Mouse (Mus musculus) forebrain, embryonic 10.5 days (tissue): ENCODE results near the gene Hoxc6. TPM values are rescaled to one million over a fixed set of nuclear protein-coding genes. Genes with fewer than 3 reads are reported as not detected.

Experiments
- DNase-seq: peaks from one replicate; pipeline ENCODE4 v3.0.0-alpha.2; 2017; ENCODE audit warnings: low spot score; ENCODE audit errors: extremely low spot score
- H3K27ac ChIP-seq: fragments of 300-500 bp; sonication (generic); 2 replicates; pipeline ENCODE4 v1.5.1; 2016; ENCODE audit warnings: mild to moderate bottlenecking
- H3K27me3 ChIP-seq: fragments of 300-500 bp; sonication (generic); 2 replicates; pipeline ENCODE4 v1.6.1; 2016; ENCODE audit warnings: mild to moderate bottlenecking; ENCODE audit not compliant: poor library complexity, severe bottlenecking
- H3K36me3 ChIP-seq: fragments of 300-500 bp; sonication (generic); replicated peaks from 2 replicates; pipeline ENCODE4 v1.6.1; 2016; ENCODE audit warnings: mild to moderate bottlenecking, moderate library complexity
- H3K4me1 ChIP-seq: fragments of 300-500 bp; sonication (generic); 2 replicates; pipeline ENCODE4 v1.6.1; 2016
- H3K4me3 ChIP-seq: fragments of 300-500 bp; sonication (generic); 2 replicates; pipeline ENCODE4 v1.5.1; 2016; ENCODE audit warnings: mild to moderate bottlenecking, moderate library complexity
- H3K9me3 ChIP-seq: fragments of 300-500 bp; sonication (generic); 2 replicates; pipeline ENCODE4 v1.6.1; 2016; ENCODE audit warnings: mild to moderate bottlenecking, moderate library complexity
- WGBS: fragments of 180-500 bp; shearing (Covaris S2); methylation state at CpG from one replicate; pipeline ENCODE4 v1.1.7; 2016; 5-methylcytosine and 5-hydroxymethylcytosine counted together
- polyA plus RNA-seq: library from polyadenylated mRNA; unstranded; fragments of >200 nt; fragmentation: Nextera tagmentation; extraction: Ambion mirVana; gene quantifications from 2 replicates; pipeline ENCODE4 v1.2.1, GENCODE M21; 2016

Gene Hoxc6
- polyA plus RNA-seq, 1 experiment from 2014 or later = not detected

GRCm38 (mm10) chr15:102975688-102976111 is 22.4 kb upstream of the Hoxc6 start:
- no peak for DNase-seq
- no peaks in the 10 kb centered on the region for H3K9me3 ChIP-seq
- WGBS = under 1% methylated on average over 21 of the region's 21 CpGs

DNA sequence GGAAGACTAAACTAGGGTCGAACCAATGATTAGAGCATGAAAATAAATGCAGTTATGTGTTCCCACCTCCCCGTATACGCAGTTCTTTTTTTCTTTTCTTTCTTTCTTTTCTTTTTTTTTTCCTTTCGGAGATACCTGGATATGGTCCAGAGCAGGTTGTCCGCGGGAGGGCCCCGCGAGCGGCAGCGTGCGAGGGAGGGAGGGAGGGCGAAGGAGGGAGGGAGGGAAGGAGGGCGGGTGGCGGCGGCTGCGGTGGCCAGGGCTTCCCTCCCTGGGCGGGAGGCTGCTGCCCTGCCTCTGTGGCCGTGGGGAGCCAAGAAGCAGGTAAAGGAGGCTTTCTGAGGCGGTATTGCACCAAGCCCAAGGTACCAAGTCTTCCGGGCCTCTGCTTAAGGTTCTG is 21.9 kb upstream of the Hoxc6 start, which contains the start of gene Hoxc9:
Gene Hoxc9, plus strand, starts transcription at position 269 of the 400 bp plus-strand sequence.
- Histone ChIP-seq H3K4me3 (no peak within 1 kb of the TSS), H3K27ac (no peak within 1 kb of the TSS), H3K36me3 (no peaks in the 10 kb centered on the region), H3K9me3 (no peaks in the 10 kb centered on the region), H3K4me1 (peaks cover 3% of the 10 kb centered on the region), H3K27me3 (peaks cover 100% of the 10 kb centered on the region)
- WGBS = 0% methylated on average over 16 of the region's 20 CpGs
- DNase-seq = no peak

More at GRCm38 (mm10) chr15:102975688-102976111, 22.4 kb upstream of the Hoxc6 start:
- Histone ChIP-seq H3K27me3 (peaks cover 100% of the 10 kb centered on the region), H3K36me3 (no peaks in the 10 kb centered on the region), H3K27ac (no peak overlapping the region), H3K4me3 (no peak overlapping the region), H3K4me1 (no peaks in the 10 kb centered on the region)

DNA sequence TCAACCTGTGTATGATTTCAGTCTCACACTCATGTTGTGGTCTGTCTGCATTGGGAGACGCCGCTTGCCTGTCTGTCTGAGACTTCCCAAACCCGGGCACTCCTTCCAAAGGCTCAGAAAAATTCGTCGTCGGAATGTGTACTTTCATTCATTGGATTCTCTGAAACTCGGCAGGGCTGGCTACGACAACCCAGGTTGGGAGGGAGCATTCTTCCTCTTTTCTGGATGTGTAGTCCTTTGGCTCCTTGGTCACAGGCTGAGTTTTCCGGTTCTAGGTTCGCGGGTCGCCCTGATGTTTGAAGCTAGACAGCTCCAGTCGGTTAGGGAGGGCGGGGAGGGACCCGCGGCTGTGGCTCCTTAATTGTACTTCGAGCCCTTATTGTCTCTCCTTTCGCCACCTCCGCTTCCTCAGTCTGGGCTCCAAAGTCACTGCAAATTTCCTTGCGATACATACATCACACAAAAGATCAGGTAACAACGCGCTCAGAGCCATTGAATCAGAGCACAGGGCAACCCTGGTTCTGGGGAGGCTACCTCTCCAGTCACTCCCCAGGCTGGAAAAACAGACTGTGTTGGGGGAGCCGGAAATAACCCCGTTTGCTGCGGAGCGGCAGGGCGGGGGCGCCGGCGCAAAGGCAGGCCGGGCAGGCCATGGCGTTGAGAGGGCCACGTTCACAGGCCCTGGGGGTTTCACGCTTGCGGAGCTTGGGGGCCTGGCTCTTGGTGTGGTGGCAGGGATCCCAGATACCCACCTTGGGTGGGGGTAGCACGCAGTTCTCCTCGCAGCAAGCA is 21.2 kb upstream of the Hoxc6 start:
- no peaks in the 10 kb centered on the region for H3K9me3 ChIP-seq
- DNase-seq = no peak
- H3K4me3 ChIP-seq = no peak overlapping the region
- under 1% methylated on average over 37 of the region's 37 CpGs for WGBS
- peaks cover 100% of the 10 kb centered on the region for H3K27me3 ChIP-seq
- no peak overlapping the region for H3K27ac ChIP-seq
- H3K36me3 ChIP-seq = no peaks in the 10 kb centered on the region
- peaks cover 10% of the 10 kb centered on the region for H3K4me1 ChIP-seq

DNA sequence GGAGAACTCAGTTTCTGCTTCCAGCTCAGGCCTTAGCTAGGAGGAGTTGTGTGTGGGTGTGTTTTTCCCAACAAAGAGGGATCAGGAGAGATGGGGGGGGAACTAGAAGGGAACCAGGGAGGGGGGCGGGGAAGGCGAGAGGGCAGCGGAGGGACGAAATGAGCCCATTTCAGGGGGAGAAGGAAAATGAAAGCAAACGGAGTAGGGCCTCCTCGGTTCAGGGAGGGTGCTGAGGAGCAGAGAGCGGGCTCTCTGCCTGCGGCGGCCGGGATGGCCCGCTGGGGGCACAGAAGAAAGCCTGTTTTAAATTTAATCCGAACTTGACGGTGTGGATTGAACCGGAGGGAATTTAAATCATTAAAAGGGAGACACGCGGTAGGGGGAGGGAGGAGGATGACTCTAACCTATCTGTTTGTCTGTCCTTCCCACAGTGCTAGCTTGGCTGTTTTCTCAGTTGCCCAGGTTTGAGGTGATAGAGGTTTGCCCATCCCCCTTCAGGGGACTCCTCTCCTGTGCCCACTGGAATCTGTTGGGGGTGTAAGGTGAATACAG is 20.6 kb upstream of the Hoxc6 start:
- peaks cover 13% of the 10 kb centered on the region for H3K4me1 ChIP-seq
- no peak overlapping the region for H3K27ac ChIP-seq
- 1% methylated on average over 15 of the region's 16 CpGs for WGBS
- H3K9me3 ChIP-seq = no peaks in the 10 kb centered on the region
- no peak for DNase-seq
- H3K4me3 ChIP-seq = no peak overlapping the region
- peaks cover 100% of the 10 kb centered on the region for H3K27me3 ChIP-seq
- no peaks in the 10 kb centered on the region for H3K36me3 ChIP-seq

DNA sequence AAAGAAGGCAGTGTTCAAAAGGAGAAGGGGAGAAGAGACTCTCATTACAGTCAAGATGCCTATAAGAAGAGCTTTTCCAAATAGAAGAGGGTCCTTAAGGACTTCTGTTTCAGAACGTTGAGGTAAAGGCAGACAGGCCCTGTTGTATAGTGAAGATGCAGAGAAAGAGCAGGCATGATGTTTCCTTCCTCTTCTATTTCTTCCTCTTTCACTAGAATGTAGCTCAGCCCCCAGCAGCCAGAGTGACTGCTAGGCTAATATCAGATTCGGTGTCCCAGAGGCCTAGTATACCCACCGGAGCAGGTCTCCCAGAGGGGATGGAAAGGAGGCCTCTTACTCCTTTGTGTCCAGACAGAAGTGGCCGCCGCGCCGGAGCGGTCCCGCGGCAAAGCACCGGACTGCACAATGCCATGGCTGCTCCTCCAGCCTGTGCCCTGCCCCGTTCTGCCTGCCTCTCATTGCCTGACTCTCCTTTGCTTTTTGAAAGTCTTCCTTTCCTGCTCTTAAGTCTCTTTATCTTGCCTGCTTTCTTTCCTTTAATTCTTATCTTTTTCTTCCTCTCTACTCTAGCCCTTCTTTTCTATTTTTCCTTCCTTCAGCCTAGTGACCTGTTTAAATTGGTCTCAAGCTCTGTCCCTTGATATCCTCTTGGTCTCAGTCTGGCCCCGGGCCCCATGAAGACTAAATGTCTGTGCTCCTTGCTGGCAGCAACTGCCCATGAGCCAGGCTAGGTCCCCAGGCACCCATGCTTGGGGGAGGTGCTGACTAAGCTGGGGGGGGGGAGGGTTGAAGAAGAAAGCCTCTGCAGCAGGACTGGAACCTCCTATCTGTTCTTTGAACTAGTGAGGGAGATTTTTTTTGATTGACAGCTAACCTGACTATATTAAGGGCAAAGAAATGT is 19.2 kb upstream of the Hoxc6 start:
- H3K9me3 ChIP-seq = no peaks in the 10 kb centered on the region
- no peak overlapping the region for H3K27ac ChIP-seq
- under 1% methylated on average over 13 of the region's 13 CpGs for WGBS
- peaks cover 100% of the 10 kb centered on the region for H3K27me3 ChIP-seq
- H3K36me3 ChIP-seq = no peaks in the 10 kb centered on the region
- H3K4me3 ChIP-seq = no peak overlapping the region
- H3K4me1 ChIP-seq = peaks cover 13% of the 10 kb centered on the region
- no peak for DNase-seq

- no peak for DNase-seq
These were observed 18.1 kb upstream of the Hoxc6 start for GRCm38 (mm10) chr15:102979936-102980335.

GRCm38 (mm10) chr15:102980352-102980751 is 17.7 kb upstream of the Hoxc6 start:
- Histone ChIP-seq H3K4me1 (peaks cover 13% of the 10 kb centered on the region), H3K27me3 (peaks cover 100% of the 10 kb centered on the region), H3K27ac (no peak overlapping the region), H3K4me3 (no peak overlapping the region), H3K9me3 (no peaks in the 10 kb centered on the region), H3K36me3 (no peaks in the 10 kb centered on the region)
- no peak for DNase-seq
- 4% methylated on average over 11 of the region's 11 CpGs for WGBS

More at GRCm38 (mm10) chr15:102979936-102980335, 18.1 kb upstream of the Hoxc6 start:
- H3K9me3 ChIP-seq = no peaks in the 10 kb centered on the region
- H3K27ac ChIP-seq = no peak overlapping the region
- no peaks in the 10 kb centered on the region for H3K36me3 ChIP-seq
- H3K27me3 ChIP-seq = peaks cover 100% of the 10 kb centered on the region
- WGBS = 0% methylated on average over 1 of the region's 1 CpGs
- no peak overlapping the region for H3K4me3 ChIP-seq
- H3K4me1 ChIP-seq = peaks cover 13% of the 10 kb centered on the region

- H3K4me3 ChIP-seq = peak overlapping the region; percentile 40
- H3K36me3 ChIP-seq = no peaks in the 10 kb centered on the region
- 1% methylated on average over 14 of the region's 14 CpGs for WGBS
These were observed 17.1 kb upstream of the Hoxc6 start for GRCm38 (mm10) chr15:102980912-102981311.

GRCm38 (mm10) chr15:102981379-102982288 is 16.4 kb upstream of the Hoxc6 start:
- Histone ChIP-seq H3K9me3 (no peaks in the 10 kb centered on the region), H3K36me3 (no peaks in the 10 kb centered on the region), H3K4me1 (peaks cover 13% of the 10 kb centered on the region), H3K27me3 (peaks cover 100% of the 10 kb centered on the region), H3K4me3 (peak overlapping the region; percentile 40), H3K27ac (no peak overlapping the region)
- under 1% methylated on average over 88 of the region's 88 CpGs for WGBS
- DNase-seq = no peak

More at GRCm38 (mm10) chr15:102980912-102981311, 17.1 kb upstream of the Hoxc6 start:
- DNase-seq = no peak
- H3K9me3 ChIP-seq = no peaks in the 10 kb centered on the region
- peaks cover 13% of the 10 kb centered on the region for H3K4me1 ChIP-seq
- H3K27ac ChIP-seq = no peak overlapping the region
- peaks cover 100% of the 10 kb centered on the region for H3K27me3 ChIP-seq

GRCm38 (mm10) chr15:102983716-102984115 is 14.3 kb upstream of the Hoxc6 start:
- DNase-seq = no peak
- H3K36me3 ChIP-seq = no peaks in the 10 kb centered on the region
- H3K27ac ChIP-seq = no peak overlapping the region
- no peaks in the 10 kb centered on the region for H3K9me3 ChIP-seq
- 1% methylated on average over 12 of the region's 12 CpGs for WGBS
- no peak overlapping the region for H3K4me3 ChIP-seq
- H3K27me3 ChIP-seq = peaks cover 100% of the 10 kb centered on the region
- peaks cover 13% of the 10 kb centered on the region for H3K4me1 ChIP-seq

DNA sequence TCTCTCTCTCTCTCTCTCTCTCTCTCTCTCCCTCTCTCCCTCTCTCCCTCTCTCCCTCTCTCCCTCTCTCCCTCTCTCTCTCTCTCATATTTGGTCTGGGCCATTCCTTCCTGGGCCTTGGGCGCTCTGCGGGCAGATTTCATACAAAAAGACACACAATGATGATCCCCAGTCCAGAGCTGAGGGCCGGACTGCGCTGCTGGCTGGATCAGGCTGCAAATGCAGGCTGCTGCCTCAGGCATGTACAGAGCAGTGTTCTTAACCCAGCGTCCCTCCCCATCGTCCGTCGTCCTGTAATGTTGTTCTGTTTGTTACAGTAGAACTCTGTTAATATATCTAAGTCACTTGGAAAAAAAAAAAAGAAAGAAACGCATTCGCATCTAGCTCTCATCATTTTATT is 13.5 kb upstream of the Hoxc6 start:
- WGBS = under 1% methylated on average over 10 of the region's 10 CpGs
- H3K27me3 ChIP-seq = peaks cover 100% of the 10 kb centered on the region
- H3K9me3 ChIP-seq = no peaks in the 10 kb centered on the region
- H3K36me3 ChIP-seq = no peaks in the 10 kb centered on the region
- no peak overlapping the region for H3K4me3 ChIP-seq
- DNase-seq = no peak
- H3K27ac ChIP-seq = no peak overlapping the region
- H3K4me1 ChIP-seq = peaks cover 13% of the 10 kb centered on the region

GRCm38 (mm10) chr15:102984925-102985324 is 13.1 kb upstream of the Hoxc6 start:
- 0% methylated on average over 3 of the region's 3 CpGs for WGBS
- Histone ChIP-seq H3K9me3 (no peaks in the 10 kb centered on the region), H3K36me3 (no peaks in the 10 kb centered on the region), H3K27ac (no peak overlapping the region), H3K27me3 (peaks cover 100% of the 10 kb centered on the region), H3K4me3 (no peak overlapping the region), H3K4me1 (peaks cover 13% of the 10 kb centered on the region)
- no peak for DNase-seq
